Mouse (Mus musculus) liver, embryonic 14.5 days (tissue): ENCODE data around the gene Mogat1.

Source experiments
- CTCF ChIP-seq: IDR thresholded peaks from 2 replicates; pipeline ENCODE4 v1.5.1; 2016; ENCODE audit warnings: antibody characterized with exemption, low read depth, control low read depth
- EP300 ChIP-seq: IDR thresholded peaks from 2 replicates; pipeline ENCODE4 v1.6.1; 2016; ENCODE audit warnings: antibody characterized with exemption, low read depth

- TF ChIP-seq CTCF (no peak), EP300 (no peak)
These were observed 43.3 kb downstream of the Mogat1 start for GRCm38 (mm10) chr1:78554012-78554666.
